Mouse (Mus musculus) urinary bladder, adult 18-20 months (tissue): ENCODE data around the gene Nt5c3.

ENCODE experiments used
- DNase-seq, 2 experiments: peaks; one replicate each; pipeline ENCODE4 v3.0.0; 2022; ENCODE audit warnings: low spot score in 2 of 2, mixed read lengths in 2 of 2

The Nt5c3 gene

DNA sequence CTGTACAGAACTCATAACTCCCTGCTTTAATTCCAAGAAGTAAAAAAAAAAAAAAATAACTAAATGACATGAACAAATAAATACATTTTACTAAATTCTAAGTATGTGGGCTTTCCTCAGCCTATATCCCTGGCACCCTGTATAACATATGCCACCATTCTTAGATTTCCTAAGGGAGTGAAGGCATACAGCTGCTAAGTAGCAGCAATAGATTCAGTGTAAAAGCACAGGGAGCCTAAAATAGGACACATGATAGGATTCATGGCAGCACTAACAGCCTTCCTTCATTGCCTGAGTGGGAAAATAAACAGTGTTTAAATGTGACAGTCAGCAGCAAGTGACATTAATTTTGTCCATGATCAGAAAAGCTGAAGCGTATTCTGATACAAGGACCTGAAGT is 19.4 kb downstream of the Nt5c3 start:
- DNase-seq: no peak

DNA sequence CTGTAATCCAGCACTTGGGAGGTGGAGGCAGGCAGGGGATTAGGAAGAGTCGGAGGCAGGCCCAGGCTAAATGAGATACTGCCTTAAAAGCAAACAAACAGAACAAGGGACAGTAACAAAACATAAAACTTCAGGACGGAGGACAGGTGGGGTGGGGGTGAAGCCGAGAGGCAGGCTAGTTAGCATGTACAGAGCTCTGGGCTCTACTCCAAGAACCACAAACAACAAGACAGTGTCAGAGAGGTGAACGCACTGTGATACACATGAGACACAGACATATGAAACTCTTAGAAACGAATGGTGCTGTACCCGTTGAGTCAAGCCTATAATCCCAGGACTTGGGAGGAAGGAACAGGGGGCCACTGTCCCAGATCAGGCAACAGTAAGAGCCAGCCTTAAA is 19.9 kb downstream of the Nt5c3 start:
- DNase-seq: no peak

DNA sequence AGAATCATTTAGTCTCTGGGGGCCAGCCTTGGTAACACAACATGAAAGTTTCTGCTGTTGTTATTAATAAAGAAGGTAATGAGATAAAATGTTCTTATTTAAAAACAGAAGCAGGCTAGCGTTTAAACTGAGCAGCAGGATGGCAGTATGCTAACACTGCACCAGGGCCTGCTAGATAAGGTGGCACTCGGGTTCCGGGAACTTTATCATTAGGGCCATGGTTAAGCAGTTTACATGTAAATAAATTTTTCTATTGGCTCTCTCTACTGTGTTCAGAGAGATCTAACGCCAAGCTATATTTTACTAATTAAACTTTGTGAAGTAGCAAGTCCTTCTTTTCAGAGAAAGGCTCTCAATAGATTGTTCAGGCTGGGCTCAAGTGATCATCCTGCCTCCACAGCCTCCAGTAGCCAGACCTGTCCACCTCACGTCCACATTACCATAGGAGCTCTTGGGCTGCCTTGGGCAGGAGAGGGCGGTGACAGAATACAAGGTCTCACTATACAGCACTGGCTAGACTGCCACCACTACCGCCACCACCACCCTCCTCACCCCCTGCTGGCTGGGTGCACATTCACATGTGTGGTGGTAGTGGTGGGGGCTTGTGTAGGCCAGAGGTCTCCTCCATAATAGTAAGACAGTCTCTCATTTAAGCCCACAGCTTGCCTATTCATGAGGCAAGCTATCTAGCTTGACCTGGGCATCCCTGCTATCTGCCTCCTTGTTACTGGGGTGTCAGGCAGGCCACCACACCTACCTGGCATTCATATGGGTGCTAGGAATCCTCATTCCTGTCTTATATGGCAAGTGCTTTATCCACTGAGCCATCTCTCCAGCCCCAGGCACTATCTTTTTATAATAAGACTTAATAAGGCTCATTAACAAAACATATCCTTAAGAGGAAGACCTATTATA is 20.9 kb downstream of the Nt5c3 start:
- DNase-seq: no peak

DNA sequence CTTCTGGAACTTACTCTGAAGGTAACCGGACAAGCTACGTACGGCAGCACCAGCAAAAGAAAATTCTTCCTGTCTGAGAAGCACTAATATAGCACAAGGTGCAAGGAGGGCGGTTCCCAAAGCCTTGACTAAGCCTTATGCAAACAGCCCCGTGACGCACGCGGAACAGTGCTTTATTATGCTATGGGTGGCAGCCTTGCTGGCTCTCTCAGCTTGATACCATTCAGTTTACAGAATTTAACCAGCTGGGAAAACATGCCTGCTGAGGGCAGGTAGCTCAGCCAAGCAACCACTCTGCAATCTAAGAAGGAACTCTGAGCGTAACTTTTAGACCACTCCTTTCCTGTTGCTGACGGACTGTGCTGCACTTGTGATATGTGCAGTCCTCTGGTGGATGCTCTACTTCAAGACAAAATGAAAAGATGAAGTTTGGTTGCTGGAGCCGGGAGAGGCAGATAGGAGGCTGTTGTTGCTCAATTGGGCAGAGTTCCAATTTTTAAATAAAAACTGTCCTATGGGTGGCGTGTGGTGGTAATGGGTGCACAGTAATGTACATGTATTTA is 21.8 kb downstream of the Nt5c3 start:
- DNase-seq: peak; percentile 62 to 80

DNA sequence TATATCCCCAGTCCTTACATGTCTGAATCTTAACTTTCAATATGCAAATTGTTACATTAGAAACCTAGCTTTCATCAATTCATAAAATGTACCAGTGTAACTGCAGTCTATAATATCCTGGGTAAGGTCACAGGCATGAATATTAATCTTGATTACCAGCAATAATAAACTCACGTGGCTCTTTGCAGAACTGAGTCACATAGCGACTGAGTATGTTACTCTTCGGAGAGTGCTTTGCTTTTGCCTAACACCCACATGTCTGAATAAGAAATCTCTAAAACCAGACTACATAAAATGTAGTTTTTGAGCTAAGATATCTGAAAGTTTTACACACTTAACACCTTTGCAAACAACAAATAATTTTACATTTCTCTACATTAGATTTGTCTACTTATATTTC is 22.4 kb downstream of the Nt5c3 start:
- no peak for DNase-seq

DNA sequence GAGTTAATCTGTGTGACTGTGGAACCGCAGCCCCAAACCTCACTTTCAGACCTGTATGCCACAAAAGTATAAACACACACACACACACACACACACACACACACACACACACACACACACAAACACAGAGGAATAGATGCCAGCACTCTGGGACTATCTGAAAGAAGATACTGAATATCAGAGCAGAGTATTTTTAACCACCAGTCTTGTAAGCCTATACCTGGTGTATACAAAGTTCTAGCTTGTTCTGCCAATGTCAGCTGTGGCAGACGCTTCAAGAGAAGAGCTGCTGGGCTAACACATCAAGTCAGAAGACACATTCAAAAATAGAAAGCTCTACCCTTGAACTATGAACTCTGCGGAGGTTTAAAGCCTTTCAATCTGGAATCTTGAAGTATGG is 24.1 kb downstream of the Nt5c3 start:
- DNase-seq: no peak

DNA sequence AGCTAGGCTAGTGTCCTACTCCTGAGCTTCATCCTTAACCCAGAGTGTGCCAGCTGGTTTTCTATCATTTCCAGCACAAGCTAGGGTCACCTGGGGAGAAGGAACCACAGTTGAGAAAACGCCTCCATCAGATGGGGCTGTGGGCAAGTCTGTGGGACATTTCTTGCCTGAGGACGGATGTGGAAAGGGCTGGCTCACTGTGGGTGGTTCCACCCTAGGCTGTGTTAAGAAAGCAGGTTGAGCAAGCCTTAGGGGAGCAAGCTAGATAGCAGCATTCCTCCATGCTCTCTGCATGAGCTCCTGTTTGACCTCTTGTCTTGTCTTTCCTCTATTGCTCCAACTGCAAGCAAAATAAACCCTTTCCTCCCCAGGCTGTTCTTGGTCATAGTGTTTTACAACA is 33.0 kb downstream of the Nt5c3 start:
- no peak for DNase-seq

DNA sequence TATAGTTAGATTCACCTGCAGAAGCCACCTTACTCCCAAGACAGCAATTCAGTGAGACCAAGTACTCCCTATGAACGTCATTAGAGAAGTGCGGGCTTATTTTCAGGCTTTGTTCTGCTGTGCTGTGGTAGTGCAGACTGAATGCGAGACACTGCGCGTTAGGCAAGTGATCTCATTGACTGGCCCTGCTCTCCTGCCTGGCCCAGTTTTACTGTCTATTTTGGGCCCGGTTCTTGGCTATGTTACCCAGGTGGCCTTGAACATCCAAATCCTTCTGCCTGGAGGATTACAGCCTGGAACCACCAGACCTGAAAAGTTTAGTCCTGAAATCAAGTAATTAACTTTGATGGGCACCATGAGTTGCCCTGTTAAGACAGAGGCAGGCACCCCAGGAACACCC is 35.2 kb downstream of the Nt5c3 start:
- no peak for DNase-seq

DNA sequence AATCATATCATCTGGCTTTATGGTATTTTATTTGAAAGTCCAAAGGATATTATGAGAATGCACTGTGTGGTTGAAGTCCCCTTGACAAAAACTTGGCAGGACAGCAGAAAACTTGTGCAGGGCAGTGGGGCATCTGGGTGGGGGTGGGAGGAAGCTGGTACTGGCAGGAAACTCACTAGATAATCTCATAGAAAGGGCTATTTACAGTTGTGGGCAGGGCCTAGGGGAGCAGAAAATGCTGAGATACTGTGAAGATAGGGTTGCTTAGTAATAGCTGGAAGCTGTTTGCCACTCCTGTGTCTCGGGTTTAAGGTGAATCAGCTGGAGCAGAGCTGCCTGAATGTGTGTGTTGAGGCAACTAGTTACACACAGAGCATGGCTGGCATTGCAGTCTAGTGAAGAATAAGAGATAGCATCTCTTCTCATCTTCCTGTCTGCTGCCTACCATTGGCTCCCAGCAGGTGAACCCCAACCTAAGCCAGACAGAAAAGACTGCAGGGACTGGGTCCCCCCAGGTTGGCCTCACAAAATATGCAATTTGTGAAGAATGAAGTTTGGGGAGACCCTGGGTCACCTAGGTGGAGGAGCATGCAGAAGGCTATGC is 44.3 kb downstream of the Nt5c3 start:
- DNase-seq: no peak

DNA sequence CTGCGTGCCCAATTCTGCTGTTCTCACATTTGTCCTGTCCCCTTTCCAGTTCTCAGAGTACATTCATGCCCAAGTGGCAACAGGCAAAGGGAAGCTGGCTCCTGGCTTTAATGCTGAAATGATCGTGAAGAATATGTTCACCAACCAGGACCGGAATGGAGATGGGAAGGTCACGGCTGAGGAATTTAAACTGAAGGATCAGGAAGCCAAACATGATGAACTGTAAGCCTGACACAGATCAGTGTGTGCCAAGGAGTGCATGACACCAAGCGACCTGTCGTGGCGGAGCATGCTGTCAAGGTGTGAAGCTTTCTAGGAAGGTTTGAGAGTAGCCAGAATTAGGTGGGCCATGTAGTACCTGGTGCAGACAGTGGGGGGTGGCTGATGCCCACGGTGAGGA is 45.7 kb downstream of the Nt5c3 start:
- no peak for DNase-seq

DNA sequence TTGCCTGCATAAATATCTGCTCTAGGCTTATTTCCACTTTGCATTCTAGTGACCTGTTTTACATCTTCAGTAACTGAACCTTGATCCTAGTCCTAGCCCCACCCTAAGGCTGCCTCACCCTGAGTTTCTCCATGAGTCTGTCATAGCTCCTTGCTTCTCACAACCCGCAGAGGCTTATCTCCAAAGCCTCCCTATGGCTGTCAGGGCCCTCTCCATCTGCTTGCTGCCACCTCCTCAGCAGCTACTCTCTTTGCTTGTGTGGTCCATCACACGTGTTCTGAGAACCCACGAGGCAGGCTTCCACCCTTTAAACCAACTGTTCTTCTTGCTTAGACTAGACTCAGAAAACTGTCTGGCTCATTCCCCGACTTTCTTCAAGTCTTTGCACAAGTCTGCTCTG is 46.9 kb downstream of the Nt5c3 start:
- DNase-seq: no peak

DNA sequence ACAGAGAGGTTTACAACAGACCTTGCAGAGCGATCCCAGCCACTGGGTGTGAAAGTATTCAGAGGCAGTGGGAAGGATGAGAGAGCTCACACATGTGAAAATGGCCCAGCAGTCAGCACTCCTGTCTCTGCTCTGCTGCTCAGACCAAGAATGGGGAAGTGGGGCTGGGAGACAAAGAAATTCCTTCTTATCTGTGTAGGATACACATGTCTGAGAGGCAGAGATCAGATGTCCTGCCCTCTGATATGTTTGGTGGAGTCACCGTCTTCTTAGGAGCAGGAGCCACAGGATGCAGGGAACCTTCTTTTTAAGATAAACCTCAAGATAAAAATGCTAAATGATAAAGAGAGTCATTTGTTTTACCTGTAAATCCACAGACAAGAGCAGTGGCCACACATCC is 53.7 kb downstream of the Nt5c3 start:
- DNase-seq: no peak

DNA sequence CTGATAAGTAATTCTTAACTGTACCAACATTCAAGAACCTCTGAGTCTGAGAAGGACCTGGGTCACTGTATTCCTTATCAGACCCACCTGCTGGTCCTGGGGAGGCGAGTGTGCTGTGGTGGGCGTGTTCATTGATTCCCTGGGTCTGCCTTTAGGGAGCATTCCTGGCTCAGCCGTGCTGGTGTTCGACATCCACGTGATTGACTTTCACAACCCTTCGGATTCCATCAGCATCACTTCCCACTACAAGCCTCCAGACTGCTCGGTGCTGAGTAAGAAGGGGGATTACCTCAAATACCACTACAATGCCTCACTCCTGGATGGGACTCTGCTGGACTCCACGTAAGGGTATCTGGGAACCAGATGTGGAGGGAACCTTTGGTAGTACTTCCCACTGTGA is 55.2 kb downstream of the Nt5c3 start:
- DNase-seq: no peak

DNA sequence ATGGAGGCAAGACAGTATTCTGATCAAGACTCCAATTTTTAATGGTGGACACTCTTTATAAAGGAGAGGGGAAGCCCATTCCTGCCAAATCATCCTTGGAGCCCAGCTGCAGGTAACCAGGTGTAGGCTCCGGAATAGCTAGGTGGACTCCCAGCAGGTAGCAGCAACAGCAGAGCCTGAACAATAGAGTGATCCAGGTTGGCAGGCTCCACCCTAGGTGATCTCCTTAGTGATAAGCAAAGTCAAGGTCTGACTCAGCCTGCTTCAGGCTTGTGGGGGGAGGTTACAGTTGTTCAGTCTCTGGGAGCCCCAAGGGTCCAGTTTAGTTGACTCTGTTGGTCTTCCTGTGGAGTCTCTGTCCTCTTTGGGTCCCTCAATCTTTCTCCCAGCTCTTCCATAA is 56.8 kb downstream of the Nt5c3 start:
- DNase-seq: peak in 1 of 2 experiments; percentile 11

DNA sequence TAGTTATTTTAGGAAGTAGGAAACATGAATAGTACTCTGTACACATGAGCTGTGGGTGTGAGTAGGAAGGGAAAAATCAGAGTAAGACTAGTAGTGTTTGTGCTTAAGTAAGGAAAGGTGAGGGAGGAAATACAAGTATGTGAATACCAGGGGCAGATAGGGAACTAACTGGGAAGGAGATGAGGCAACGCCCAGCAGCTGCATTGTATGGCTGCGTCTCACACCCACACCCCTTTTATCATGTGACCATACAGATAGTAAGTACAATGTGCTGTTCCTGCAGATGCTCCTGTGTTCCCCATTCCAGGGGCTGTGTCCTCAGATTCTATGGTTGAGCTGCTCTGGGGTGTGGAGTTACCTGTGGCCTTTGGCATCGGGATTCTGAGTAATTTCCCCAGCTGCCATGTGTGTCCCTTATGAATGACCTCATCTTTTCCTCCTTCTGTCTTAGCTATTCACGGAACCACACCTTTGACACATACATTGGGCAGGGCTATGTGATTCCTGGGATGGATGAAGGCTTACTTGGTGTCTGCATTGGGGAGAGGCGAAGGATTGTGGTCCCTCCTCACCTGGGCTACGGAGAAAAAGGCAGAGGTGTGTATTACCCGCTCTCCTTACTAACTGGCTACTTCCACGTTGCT is 63.4 kb downstream of the Nt5c3 start:
- no peak for DNase-seq

DNA sequence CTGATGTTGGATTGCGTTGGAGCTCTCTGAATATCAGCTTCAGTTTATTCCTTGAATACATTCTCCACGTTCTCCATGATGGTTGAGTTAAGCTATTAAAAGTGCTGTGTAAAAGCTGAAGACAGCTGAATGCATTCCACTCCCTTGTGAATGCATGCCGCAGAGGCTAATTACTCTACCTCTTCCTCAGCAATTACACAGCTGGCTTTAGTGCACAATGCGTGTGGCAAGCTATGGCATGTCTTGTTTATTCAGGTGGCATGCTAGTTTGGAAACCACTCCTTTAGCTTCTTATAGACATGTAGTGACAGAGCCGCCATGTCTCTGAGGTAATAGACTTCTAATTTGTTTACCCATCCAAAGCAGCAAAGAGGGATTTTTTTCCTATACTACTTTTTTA is 67.0 kb downstream of the Nt5c3 start:
- no peak for DNase-seq

DNA sequence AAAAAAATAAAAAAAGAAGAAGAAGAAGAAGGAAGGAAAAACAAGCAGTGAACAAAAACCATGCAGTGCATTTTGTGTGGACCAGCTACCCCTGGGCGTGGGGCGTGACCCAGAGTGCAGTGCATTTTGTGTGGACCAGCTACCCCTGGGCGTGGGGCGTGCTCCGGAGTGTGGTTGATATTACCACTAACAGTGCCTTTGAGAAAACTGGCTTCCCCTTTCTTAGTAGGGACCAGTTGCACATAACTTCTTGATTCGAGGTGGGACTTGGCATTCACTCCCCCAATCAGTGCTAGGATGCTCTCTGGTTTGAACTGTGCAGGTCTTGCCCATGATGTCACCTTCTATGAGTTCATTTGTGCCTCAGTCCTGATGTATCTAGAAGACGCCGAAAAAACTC is 68.9 kb downstream of the Nt5c3 start:
- no peak for DNase-seq

DNA sequence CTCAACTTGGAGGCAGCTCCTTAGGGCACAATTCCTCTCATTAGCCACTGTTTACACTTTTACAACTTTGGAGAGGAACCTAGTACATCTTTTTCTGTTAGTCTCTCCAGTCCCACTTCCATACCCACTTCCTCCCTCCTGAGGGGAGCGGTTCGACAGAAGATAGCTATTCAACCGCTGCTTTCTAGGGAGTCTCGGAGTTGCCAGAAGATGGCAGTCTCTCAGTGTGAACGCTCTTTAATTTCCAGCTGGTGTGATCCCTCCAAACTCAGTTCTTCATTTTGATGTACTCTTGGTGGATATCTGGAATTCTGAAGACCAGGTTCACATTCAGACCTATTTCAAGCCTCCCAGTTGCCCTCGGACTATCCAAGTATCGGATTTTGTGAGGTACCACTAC is 73.4 kb downstream of the Nt5c3 start:
- no peak for DNase-seq

DNA sequence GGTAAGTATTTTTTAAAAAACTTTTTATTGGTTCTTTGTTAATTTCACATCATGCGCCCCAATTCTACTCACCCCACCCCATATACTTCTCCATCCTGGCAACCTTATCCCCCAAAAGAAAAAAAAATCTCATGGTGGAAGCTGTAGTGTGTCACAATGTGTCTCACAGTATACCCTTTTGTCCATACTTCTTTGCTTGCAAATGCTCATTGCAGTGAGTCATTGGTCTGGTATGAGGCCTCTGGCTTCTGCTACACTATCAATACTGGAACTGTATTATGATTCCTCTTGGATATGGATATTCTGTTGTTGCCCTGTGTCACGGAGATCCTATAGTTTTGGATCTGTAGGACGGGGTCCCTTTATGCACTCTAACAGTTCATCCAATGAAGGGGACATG is 74.8 kb downstream of the Nt5c3 start:
- no peak for DNase-seq

DNA sequence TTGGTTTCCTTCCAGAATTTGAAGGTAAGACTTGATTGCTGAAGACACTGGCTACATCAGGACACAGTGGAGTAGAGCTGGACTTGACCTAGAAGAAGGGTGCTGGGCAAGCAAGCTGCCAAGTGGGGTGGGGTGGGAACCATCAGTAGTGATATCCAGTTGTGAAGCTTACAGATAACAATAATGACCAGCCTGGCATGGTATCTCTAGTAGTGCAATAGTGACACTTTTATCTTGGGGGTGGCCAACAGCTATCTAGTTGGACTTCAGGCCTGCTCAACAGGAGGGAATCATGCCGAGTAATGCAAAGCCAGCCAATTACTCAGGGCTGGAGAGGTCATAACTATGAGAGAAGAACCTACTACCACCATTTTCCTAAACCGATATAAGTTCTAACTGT is 79.4 kb downstream of the Nt5c3 start:
- no peak for DNase-seq

DNA sequence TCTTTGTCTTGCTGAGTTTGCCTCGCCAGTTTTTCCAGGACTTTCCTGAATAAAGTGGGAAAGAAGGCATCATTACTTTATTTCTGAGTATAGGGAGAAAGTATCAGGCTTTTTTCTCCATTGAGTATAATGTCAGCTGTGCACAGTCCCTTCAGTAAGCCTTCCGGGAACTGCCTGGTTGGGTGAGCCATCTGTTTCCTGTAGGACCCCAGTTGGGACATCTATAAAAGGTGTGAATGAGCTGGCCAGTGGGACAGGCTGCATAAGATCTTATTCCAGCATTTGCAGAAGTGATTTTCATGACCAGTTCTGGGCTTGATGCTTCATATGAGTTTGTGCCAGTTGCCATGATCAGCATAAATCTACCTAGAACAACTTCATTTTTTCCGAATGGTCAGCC is 80.5 kb downstream of the Nt5c3 start:
- no peak for DNase-seq

DNA sequence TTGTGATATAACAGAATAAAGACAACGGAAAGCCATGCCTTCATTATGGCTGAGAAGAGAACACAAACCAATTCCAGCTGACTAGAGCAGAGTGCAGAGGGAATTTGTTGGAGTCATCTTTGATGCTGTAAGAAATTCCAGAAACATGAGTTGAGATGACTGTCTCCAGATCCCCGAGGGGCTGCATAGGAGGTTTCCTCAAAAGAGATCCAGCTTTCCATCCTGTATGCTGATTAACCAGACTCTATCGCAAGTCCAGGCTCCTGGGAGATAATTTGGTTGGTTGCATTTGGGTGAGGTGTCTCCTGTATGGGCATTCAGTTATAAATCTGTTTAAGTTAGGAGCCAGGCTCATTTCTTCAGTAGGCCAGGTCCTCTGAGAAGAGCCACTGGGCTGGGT is 86.1 kb downstream of the Nt5c3 start:
- no peak for DNase-seq

DNA sequence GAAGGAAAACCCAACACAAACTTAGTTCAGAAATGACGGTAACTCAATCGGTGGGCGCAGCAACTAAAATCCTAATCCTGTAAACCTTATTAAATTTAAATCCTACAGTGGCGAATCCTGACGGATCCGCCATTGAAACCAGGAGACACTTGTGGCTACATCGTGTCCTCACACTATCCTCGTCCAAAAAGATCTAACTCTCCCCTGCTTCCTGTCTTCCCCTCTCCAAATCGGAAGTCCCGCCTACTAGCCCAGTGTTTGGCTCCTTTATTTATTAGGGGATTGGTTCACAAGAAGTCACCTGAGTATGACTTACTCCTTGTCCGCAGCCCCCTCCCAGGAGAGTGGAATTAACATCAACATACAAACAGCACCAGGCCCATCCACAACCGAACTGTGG is 86.6 kb downstream of the Nt5c3 start:
- no peak for DNase-seq
